Mouse (Mus musculus) testis, postnatal 14 days (tissue): ENCODE data around the gene Cfap43.
"Not testable (repeated sequence)": the region's sequence is repeated elsewhere in the genome, so short reads cannot be mapped to it uniquely, and the experiment has no call there.

Experiments
- DNase-seq: peaks from one replicate; pipeline ENCODE4 v3.0.0; 2021; ENCODE audit warnings: low spot score

The Cfap43 gene

GRCm38 (mm10) chr19:47853053-47853452 is 66.0 kb downstream of the Cfap43 start:
- no peak for DNase-seq

DNA sequence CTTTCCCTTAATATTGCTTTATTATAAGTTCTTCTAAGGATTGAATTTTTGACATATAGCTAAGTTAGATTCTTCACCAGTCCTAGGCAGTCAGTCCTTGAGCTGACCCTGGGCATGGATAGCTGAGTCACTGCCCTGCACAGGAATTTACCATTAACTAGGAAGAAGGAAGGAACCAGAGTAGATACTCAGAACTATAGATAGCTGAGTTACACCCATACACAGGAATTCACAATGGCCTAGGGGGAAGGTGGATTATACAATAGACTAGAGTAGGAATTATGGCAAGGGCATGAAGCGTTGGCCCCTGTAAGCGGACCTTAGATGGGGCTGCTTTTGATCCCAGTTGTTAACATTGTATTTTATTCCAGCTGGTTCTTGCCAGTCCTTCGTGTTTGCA is 67.0 kb downstream of the Cfap43 start:
- not testable (repeated sequence) for DNase-seq

- DNase-seq, result no peak
Observed at GRCm38 (mm10) chr19:47849735-47850134, 69.4 kb downstream of the Cfap43 start.

GRCm38 (mm10) chr19:47841234-47841633 is 77.9 kb downstream of the Cfap43 start:
- not testable (repeated sequence) for DNase-seq

- no peak for DNase-seq
Observed at GRCm38 (mm10) chr19:47837527-47837901, 81.6 kb downstream of the Cfap43 start.

- peak; percentile 73 for DNase-seq
Observed at GRCm38 (mm10) chr19:47836701-47837526, 82.2 kb downstream of the Cfap43 start.

DNA sequence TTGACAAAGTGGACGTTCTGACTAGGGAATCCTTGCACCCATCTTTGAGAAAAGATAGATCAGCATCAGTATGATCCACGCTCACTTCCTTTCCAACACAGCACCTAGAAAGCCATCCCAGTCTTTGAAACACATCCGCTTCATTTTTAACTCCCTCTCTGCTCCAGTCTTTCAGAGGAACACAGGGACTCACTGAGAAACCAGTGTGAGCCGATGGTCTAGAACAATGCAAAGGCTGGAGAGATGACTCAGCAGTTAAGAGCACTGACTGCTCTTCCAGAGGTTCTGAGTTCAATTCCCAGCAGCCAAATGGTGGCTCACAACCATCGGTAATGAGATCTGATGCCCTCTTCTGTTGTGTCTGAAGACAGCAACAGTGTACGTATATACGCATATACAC is 83.3 kb downstream of the Cfap43 start:
- no peak for DNase-seq

DNA sequence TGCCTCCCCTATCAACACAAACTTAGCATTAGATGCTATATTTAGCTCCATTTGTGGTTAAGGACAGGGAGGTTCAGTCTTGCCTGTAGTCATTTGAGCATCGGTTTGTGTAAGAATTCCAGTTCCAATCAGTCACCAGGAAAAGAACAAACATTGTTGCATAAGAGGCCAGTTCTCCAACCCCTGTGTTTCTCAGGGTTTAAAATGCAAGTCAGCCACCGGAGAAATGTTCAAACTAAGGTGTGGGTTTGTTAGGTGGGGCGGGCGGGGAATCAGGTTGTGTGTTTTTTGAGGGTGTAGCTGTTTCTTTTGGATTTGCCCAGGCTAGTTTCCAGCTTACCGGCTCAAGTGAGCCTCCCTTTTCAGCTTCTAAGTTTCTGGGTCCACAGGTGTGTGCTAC is 84.5 kb downstream of the Cfap43 start:
- no peak for DNase-seq

DNA sequence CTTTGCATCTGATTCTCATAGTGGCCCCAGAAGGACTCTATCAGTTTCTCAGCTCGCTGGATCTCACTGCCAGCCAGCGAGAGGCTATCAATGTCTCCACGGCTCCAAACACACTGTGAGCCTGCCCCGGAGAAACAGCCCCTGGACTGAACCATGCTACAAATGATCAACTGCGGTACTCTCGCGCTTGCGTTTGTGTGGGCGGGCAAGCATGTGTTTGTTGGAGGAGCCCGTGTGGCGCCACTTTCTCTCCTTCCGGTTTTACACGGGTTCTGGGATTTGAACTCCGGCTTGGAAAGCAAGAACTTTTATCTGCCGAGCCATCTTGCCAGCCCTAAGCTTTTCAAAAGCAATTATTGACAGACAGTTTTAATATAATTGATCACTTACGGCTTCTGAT is 86.8 kb downstream of the Cfap43 start:
- no peak for DNase-seq

DNA sequence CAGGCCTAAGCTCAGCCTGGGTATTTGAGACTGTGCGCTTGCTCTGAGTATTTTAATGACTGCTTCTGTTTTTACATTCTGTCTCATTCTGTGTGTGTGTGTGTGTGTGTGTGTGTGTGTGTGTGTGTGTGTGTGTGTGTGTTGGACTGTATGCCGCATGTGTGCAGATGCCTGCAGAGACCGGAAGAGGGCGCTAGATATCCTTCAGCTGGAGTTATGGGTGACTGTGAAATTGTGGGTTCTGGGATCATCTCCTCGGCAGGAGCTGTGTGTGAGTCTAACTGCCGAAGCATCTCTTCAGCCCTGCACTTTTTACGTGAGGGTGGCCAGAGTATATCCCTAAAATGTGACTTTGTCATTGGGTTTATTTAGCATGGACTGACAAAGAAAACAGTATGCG is 88.0 kb downstream of the Cfap43 start:
- no peak for DNase-seq

GRCm38 (mm10) chr19:47829913-47830450 is 89.1 kb downstream of the Cfap43 start:
- DNase-seq, result no peak

GRCm38 (mm10) chr19:47824026-47824425 is 95.1 kb downstream of the Cfap43 start:
- no peak for DNase-seq

DNA sequence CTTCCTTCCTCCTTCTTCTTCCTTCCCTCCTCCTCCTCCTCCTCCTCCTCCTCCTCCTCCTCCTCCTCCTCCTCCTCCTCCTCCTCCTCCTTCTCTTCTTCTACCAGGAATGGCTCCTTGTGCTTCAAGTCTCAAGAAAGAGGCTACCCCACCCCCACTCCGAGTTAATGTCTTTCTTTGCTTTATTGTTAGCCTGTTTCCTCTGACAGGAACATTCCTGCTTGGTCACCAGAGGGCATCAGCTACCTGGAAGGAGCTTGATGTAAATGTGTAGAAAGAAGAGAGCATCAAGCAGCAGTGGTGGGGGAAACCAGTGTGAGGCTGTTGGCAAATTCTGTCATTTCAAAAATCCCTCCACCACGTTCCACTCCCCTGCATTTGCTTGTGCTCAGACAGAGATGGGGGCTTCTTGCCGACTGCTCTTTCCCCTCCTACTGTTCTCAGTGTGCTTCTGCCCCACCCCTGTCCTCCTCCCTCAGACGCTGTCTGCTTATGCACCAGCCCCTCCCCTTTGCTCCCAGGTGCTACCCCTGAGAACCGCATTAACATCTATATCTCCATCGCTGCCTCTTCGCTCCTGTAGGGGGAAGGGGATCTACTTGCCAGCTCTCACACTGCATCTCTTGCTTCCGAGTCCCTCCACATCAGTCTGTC is 96.8 kb downstream of the Cfap43 start:
- no peak for DNase-seq

DNA sequence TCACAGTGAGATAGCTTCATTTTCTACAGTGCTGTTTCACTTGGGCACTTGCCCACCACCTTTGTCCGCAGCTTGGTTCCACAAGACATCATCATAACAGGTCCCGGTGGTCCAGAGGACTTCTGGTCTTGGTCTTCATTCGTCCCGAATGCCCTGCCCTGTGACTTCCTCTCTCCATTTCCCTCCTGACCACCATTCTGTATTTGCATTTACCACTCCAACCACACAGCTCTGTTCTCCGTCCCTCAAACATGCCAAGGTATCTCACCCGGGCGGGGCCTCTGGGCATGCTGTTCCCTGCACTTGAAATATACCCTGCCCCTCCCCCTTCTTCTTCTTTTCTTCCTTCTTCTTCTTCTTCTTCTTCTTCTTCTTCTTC is 97.6 kb downstream of the Cfap43 start:
- DNase-seq, result no peak

- peak; percentile 53 for DNase-seq
Observed at GRCm38 (mm10) chr19:47820832-47821493, 98.1 kb downstream of the Cfap43 start.

GRCm38 (mm10) chr19:47817692-47818091 is 101.4 kb downstream of the Cfap43 start:
- no peak for DNase-seq

DNA sequence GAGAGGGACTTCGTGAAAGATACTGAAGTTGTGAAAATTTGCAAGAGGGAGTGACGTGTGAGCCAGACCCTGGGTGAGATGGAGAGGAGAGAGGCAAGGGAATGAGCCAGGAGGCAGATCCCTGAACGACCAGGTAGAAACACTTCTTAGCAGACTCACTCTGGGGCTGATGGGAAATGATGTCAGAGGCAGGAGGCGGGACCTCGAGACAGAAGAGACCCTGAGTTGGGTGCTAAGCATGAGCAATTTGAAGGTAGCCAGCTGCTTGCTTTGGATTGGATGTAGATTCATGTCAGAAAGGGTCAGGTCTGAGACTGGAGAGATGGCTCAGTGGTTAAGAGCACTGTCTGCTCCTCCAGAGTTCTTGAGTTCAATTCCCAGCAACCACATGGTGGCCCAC is 104.4 kb downstream of the Cfap43 start:
- DNase-seq, result no peak

GRCm38 (mm10) chr19:47812091-47812490 is 107.0 kb downstream of the Cfap43 start:
- DNase-seq, result no peak

DNA sequence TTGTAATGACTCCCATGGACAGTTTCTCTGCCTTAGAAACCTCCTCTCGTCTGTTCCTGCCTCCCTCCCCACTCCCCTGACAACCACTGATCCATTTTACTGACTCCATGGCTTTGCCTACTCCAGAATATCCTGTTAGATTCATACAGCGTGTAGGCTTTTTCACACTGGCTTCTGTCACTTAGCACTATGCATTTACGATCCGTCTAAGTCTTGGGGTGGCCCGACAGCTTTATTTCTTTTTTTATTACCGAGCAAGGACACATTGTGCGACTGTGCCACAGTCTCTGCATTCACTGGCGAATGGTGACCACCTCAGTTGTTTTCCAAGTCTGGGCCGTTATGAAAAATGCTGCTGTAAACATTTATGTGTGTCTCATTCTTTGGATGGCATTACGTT is 120.5 kb downstream of the Cfap43 start:
- no peak for DNase-seq

- no peak for DNase-seq
Observed at GRCm38 (mm10) chr19:47796699-47797098, 122.4 kb downstream of the Cfap43 start.

GRCm38 (mm10) chr19:47795009-47795728 is 123.9 kb downstream of the Cfap43 start:
- peak; percentile 60 for DNase-seq

GRCm38 (mm10) chr19:47794331-47794730 is 124.8 kb downstream of the Cfap43 start:
- no peak for DNase-seq
